Mouse (Mus musculus) C2C12 (cell line): ENCODE data around the gene Nexn. TPM values are rescaled to one million over a fixed set of nuclear protein-coding genes. Genes with fewer than 3 reads are reported as not detected.

Source experiments
- H3K27me3 ChIP-seq: one replicate; pipeline ENCODE4 v1.6.1; 2011; ENCODE audit not compliant: control insufficient read depth, insufficient read depth, insufficient read length
- H3K36me3 ChIP-seq: one replicate; pipeline ENCODE4 v1.6.1; 2011; ENCODE audit not compliant: control insufficient read depth, insufficient read depth
- H3K4me3 ChIP-seq: one replicate; pipeline ENCODE4 v1.5.1; 2011; ENCODE audit warnings: mild to moderate bottlenecking, control low read depth; ENCODE audit not compliant: poor library complexity, insufficient read depth, severe bottlenecking
- H3K79me2 ChIP-seq: one replicate; pipeline ENCODE4 v1.6.1; 2011; ENCODE audit not compliant: control insufficient read depth, insufficient read depth
- H3K79me3 ChIP-seq: one replicate; pipeline ENCODE4 v1.6.1; 2011; ENCODE audit warnings: low read depth, control low read depth
- H3ac ChIP-seq: one replicate; pipeline ENCODE3; 2011; ENCODE audit warnings: low read depth; ENCODE audit not compliant: control insufficient read depth, insufficient read length
- CEBPB ChIP-seq: IDR thresholded peaks from one replicate; pipeline ENCODE4 v1.6.1; 2011; ENCODE audit warnings: low read depth, mild to moderate bottlenecking, control low read depth, moderate library complexity
- CTCF ChIP-seq: IDR thresholded peaks from one replicate; pipeline ENCODE4 v1.5.1; 2011; ENCODE audit not compliant: control insufficient read depth, insufficient read depth, insufficient read length
- FOSL1 ChIP-seq: IDR thresholded peaks from one replicate; pipeline ENCODE4 v1.8.0; 2011; ENCODE audit warnings: mild to moderate bottlenecking, low read length; ENCODE audit not compliant: poor library complexity, insufficient read depth, severe bottlenecking
- MAX ChIP-seq: IDR thresholded peaks from one replicate; pipeline ENCODE4 v1.6.1; 2011; ENCODE audit warnings: mild to moderate bottlenecking, control low read depth
- MYOD1 ChIP-seq: IDR thresholded peaks from one replicate; pipeline ENCODE4 v1.6.1; 2011; ENCODE audit warnings: low read depth; ENCODE audit not compliant: control insufficient read depth, insufficient read length
- MYOG ChIP-seq: IDR thresholded peaks from one replicate; pipeline ENCODE4 v1.6.1; 2011; ENCODE audit not compliant: control insufficient read depth, insufficient read length; ENCODE audit errors: extremely low read depth
- USF1 ChIP-seq: IDR thresholded peaks from one replicate; pipeline ENCODE4 v1.6.1; 2011; ENCODE audit warnings: low read depth, mild to moderate bottlenecking, control low read depth, moderate library complexity
- polyA plus RNA-seq: library from polyadenylated mRNA; unstranded; fragments of >200 nt; fragmentation: generic; extraction: Trizol; gene quantifications from one replicate; pipeline ENCODE4 v1.2.1, GENCODE M21; 2012; ENCODE audit warnings: missing spikeins

The Nexn gene
- polyA plus RNA-seq, 1 experiment = 13.5 TPM

- Histone ChIP-seq H3K27me3 (no peaks in the 10 kb centered on the region), H3K4me3 (no peak overlapping the region), H3K36me3 (no peaks in the 10 kb centered on the region), H3ac (no peak overlapping the region), H3K79me3 (no peaks in the 10 kb centered on the region), H3K79me2 (no peaks in the 10 kb centered on the region)
- no peak for TF ChIP-seq FOSL1
- TF ChIP-seq CTCF = no peak
- no peak for TF ChIP-seq USF1
Observed at GRCm38 (mm10) chr3:152305080-152305479, 38.9 kb upstream of the Nexn start.

DNA sequence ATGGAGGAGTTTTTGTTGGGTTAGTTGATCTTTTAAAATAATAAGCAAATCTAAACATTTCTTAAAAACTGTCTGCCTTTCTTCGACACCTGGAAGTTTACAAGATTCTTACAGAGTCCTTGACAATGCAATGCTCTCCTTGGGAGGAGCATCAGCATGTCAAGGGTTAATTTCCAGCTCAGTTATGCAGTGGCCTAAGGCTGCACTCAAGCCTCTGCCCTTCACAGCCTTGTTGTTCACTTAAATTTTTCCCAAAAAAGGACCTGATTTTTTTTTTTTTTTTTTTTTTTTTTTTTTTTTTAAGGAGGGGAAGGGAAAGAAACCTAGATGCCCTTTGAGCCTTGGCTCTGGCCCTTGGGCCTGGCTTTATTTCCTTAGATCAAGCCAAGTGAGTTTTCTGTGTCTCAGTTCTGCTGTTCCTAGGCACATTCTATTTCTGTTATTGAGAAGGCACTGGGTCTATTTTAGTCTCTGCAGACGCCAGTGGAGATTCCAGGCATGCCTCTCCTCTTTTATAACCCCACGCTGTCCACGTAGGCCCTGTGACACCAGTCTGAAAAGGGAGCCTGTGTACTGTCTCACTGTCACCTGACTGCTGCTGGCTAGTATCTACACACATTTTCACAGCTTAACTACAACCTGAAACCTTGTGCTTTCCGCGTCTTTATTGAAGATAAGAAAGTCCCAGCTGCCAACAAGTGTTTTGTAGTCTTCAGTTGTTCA is 38.1 kb upstream of the Nexn start:
- Histone ChIP-seq H3K36me3 (no peaks in the 10 kb centered on the region), H3K4me3 (no peak overlapping the region), H3K27me3 (no peaks in the 10 kb centered on the region), H3ac (no peak overlapping the region), H3K79me3 (no peaks in the 10 kb centered on the region), H3K79me2 (no peaks in the 10 kb centered on the region)
- no peak for TF ChIP-seq FOSL1
- TF ChIP-seq MYOD1 = no peak
- no peak for TF ChIP-seq MAX
- no peak for TF ChIP-seq CTCF
- no peak for TF ChIP-seq CEBPB
- no peak for TF ChIP-seq MYOG
- TF ChIP-seq USF1 = no peak

DNA sequence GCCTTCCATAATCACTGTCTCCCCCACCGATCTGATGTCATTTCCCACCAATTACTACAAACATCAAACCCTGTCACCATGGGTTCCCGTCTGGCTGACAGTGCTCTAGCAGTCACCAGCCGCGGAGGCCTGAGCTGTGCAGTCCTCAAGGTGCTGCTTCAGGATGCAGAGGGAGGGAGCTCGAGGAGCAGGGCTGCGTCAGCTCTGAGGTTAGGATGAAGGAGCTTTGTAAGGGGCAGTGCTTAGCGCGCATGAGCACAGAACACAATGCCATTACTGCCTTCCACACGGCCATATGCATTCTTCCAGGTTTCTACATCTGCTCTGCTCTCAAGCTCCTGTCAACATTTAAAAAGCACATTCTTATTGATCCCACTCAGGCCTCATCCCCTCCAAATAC is 36.8 kb upstream of the Nexn start:
- no peaks in the 10 kb centered on the region for H3K79me2 ChIP-seq
- no peaks in the 10 kb centered on the region for H3K27me3 ChIP-seq
- no peaks in the 10 kb centered on the region for H3K79me3 ChIP-seq
- no peak for TF ChIP-seq MYOG
- H3ac ChIP-seq = no peak overlapping the region
- H3K36me3 ChIP-seq = no peaks in the 10 kb centered on the region
- H3K4me3 ChIP-seq = no peak overlapping the region

- Histone ChIP-seq H3K4me3 (no peak overlapping the region), H3K36me3 (no peaks in the 10 kb centered on the region), H3K79me2 (no peaks in the 10 kb centered on the region), H3ac (no peak overlapping the region), H3K27me3 (no peaks in the 10 kb centered on the region), H3K79me3 (no peaks in the 10 kb centered on the region)
- TF ChIP-seq CTCF (no peak), CEBPB (no peak), FOSL1 (no peak), MAX (no peak), USF1 (no peak), MYOG (no peak), MYOD1 (no peak)
Observed at GRCm38 (mm10) chr3:152300376-152301337, 34.5 kb upstream of the Nexn start.

DNA sequence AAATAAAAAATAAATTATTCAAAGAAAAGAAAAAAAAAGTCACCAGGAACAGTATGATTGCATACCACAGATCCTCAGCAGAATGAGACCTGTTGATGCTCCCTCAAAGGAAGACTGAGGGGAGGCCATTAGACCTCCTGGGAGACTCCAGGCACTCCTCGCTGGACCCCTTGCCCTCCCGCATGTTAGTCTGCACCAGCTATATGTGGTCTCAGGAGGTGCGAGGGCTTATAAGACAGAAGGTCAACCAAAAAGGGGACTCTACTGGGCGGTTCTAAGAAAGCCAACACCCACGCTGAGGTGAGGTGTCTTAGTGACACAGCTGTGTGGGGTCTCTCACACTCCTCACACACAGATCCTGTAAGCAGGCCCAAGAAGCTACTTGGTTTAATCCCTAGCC is 29.7 kb upstream of the Nexn start:
- Histone ChIP-seq H3K4me3 (no peak overlapping the region), H3K36me3 (no peaks in the 10 kb centered on the region), H3K79me2 (no peaks in the 10 kb centered on the region), H3K79me3 (no peaks in the 10 kb centered on the region), H3K27me3 (no peaks in the 10 kb centered on the region), H3ac (no peak overlapping the region)
- no peak for TF ChIP-seq MAX
- TF ChIP-seq CTCF = no peak
- no peak for TF ChIP-seq CEBPB
- TF ChIP-seq MYOG = no peak
- TF ChIP-seq FOSL1 = no peak
- TF ChIP-seq USF1 = no peak
- TF ChIP-seq MYOD1 = no peak
